Mouse (Mus musculus) stomach, postnatal 0 days (tissue): ENCODE measurements around the gene Olfr1013. TPM values are rescaled to one million over a fixed set of nuclear protein-coding genes. Genes with fewer than 3 reads are reported as not detected.

Experiments
- ATAC-seq: fragments of 200-750 bp; cut with Nextera tagmentation; 2 replicates; pipeline ENCODE4 v1.8.0; 2017; ENCODE audit not compliant: low FRiP score, low TSS enrichment
- DNase-seq: peaks from one replicate; pipeline ENCODE4 v3.0.0-alpha.2; 2016; ENCODE audit warnings: low spot score
- H3K27ac ChIP-seq: fragments of 300-500 bp; sonication (generic); replicated peaks from 2 replicates; pipeline ENCODE4 v1.5.1; 2014; ENCODE audit warnings: mild to moderate bottlenecking, control low read depth
- H3K27me3 ChIP-seq: fragments of 300-500 bp; sonication (generic); 2 replicates; pipeline ENCODE4 v1.6.1; 2014; ENCODE audit warnings: low read length; ENCODE audit not compliant: control insufficient read depth, insufficient read depth
- H3K36me3 ChIP-seq: fragments of 300-500 bp; sonication (generic); 2 replicates; pipeline ENCODE4 v1.6.1; 2014; ENCODE audit warnings: low read length, mixed read lengths; ENCODE audit not compliant: control insufficient read depth, insufficient read depth
- H3K4me1 ChIP-seq: fragments of 300-500 bp; sonication (generic); replicated peaks from 2 replicates; pipeline ENCODE4 v1.6.1; 2014; ENCODE audit warnings: antibody characterized with exemption; ENCODE audit not compliant: control insufficient read depth, insufficient read depth
- H3K4me2 ChIP-seq: fragments of 300-500 bp; sonication (generic); replicated peaks from 2 replicates; pipeline ENCODE4 v1.6.1; 2014; ENCODE audit warnings: low read depth, mild to moderate bottlenecking, control low read depth, moderate library complexity
- H3K4me3 ChIP-seq: fragments of 300-500 bp; sonication (generic); 2 replicates; pipeline ENCODE4 v1.5.1; 2014; ENCODE audit warnings: low read depth, low read length, control low read depth
- H3K9ac ChIP-seq: fragments of 300-500 bp; sonication (generic); 2 replicates; pipeline ENCODE4 v1.6.1; 2014; ENCODE audit warnings: mild to moderate bottlenecking, low read length, control low read depth, mixed read lengths
- H3K9me3 ChIP-seq: fragments of 300-500 bp; sonication (generic); 2 replicates; pipeline ENCODE4 v1.6.1; 2016; ENCODE audit warnings: low read length; ENCODE audit not compliant: control insufficient read depth
- CTCF ChIP-seq: IDR thresholded peaks from 2 replicates; pipeline ENCODE4 v1.5.1; 2016; ENCODE audit warnings: antibody characterized with exemption, low read depth, mild to moderate bottlenecking, moderate library complexity
- EP300 ChIP-seq: optimal IDR thresholded peaks from 2 replicates; pipeline ENCODE3; 2016; ENCODE audit warnings: antibody characterized with exemption
- WGBS: fragments of 180-500 bp; shearing (Covaris S2); extraction: QIAGEN DNeasy Blood & Tissue Kit; methylation state at CpG from one replicate; pipeline ENCODE4 v1.1.7; 2014; 5-methylcytosine and 5-hydroxymethylcytosine counted together
- polyA plus RNA-seq: library from polyadenylated mRNA; unstranded; fragments of >200 nt; fragmentation: Nextera tagmentation; extraction: Ambion mirVana; gene quantifications from 2 replicates; pipeline ENCODE4 v1.2.1, GENCODE M21; 2015

The Olfr1013 gene
- polyA plus RNA-seq: not detected in 2 replicates

- no peak within 1 kb of the TSS for H3K4me3 ChIP-seq
- no peak for ATAC-seq
- no peak for DNase-seq
- no peak within 1 kb of the TSS for H3K27ac ChIP-seq
- no peaks in the 10 kb centered on the region for H3K9me3 ChIP-seq
- H3K27me3 ChIP-seq: no peaks in the 10 kb centered on the region
- H3K36me3 ChIP-seq: no peaks in the 10 kb centered on the region
- H3K9ac ChIP-seq: no peak within 1 kb of the TSS
- TF ChIP-seq EP300 (no peak), CTCF (no peak)
- no peak within 1 kb of the TSS for H3K4me2 ChIP-seq
- H3K4me1 ChIP-seq: no peaks in the 10 kb centered on the region
Observed at GRCm38 (mm10) chr2:85766798-85767197, at the start of gene Olfr1013. Olfr1013 (plus strand) TSS chr2:85767098.

GRCm38 (mm10) chr2:85725793-85726192, 41.1 kb upstream of the Olfr1013 start:
- Histone ChIP-seq H3K4me3 (no peak overlapping the region), H3K27me3 (no peaks in the 10 kb centered on the region), H3K4me2 (no peak overlapping the region), H3K4me1 (no peaks in the 10 kb centered on the region), H3K36me3 (no peaks in the 10 kb centered on the region), H3K9ac (no peak overlapping the region), H3K27ac (no peak overlapping the region), H3K9me3 (no peaks in the 10 kb centered on the region)
- DNase-seq (no peak), ATAC-seq (no peak)
- WGBS: 9% methylated on average over 3 of the region's 3 CpGs
- TF ChIP-seq EP300 (no peak), CTCF (peak; percentile 85)

GRCm38 (mm10) chr2:85753822-85754221, 13.1 kb upstream of the Olfr1013 start:
- 82% methylated on average over 4 of the region's 4 CpGs for WGBS
- DNase-seq (no peak), ATAC-seq (no peak)
- H3K36me3 ChIP-seq: no peaks in the 10 kb centered on the region
- no peak overlapping the region for H3K4me2 ChIP-seq
- TF ChIP-seq CTCF (no peak), EP300 (no peak)
- H3K27me3 ChIP-seq: no peaks in the 10 kb centered on the region
- H3K27ac ChIP-seq: no peak overlapping the region
- no peak overlapping the region for H3K4me3 ChIP-seq
- no peaks in the 10 kb centered on the region for H3K4me1 ChIP-seq
- H3K9ac ChIP-seq: no peak overlapping the region
- H3K9me3 ChIP-seq: no peaks in the 10 kb centered on the region

- TF ChIP-seq EP300 (no peak), CTCF (no peak)
- WGBS: 45% methylated on average over 1 of the region's 1 CpGs
- no peak within 1 kb of the TSS for H3K27ac ChIP-seq
- H3K9me3 ChIP-seq: no peaks in the 10 kb centered on the region
- no peaks in the 10 kb centered on the region for H3K27me3 ChIP-seq
- no peak within 1 kb of the TSS for H3K9ac ChIP-seq
- no peak within 1 kb of the TSS for H3K4me2 ChIP-seq
- H3K4me1 ChIP-seq: no peaks in the 10 kb centered on the region
- H3K4me3 ChIP-seq: no peak within 1 kb of the TSS
- ATAC-seq (no peak), DNase-seq (no peak)
- no peaks in the 10 kb centered on the region for H3K36me3 ChIP-seq
Observed at GRCm38 (mm10) chr2:85762666-85763065, 4.2 kb upstream of the Olfr1013 start, which contains the start of gene Olfr1012. Olfr1012 (minus strand) TSS chr2:85762766.

- ATAC-seq: no peak
Observed at GRCm38 (mm10) chr2:85772413-85772812, 5.5 kb downstream of the Olfr1013 start, which contains the start of gene Olfr1014. Olfr1014 (plus strand) TSS chr2:85772713.

GRCm38 (mm10) chr2:85781717-85782116, 14.8 kb downstream of the Olfr1013 start, which contains the start of gene Olfr1015:
Olfr1015 (plus strand) TSS chr2:85782017.
- no peaks in the 10 kb centered on the region for H3K4me1 ChIP-seq
- H3K36me3 ChIP-seq: no peaks in the 10 kb centered on the region
- no peaks in the 10 kb centered on the region for H3K9me3 ChIP-seq
- no peak within 1 kb of the TSS for H3K4me2 ChIP-seq
- H3K9ac ChIP-seq: no peak within 1 kb of the TSS
- TF ChIP-seq EP300: no peak
- no peak for TF ChIP-seq CTCF
- DNase-seq (no peak), ATAC-seq (no peak)
- H3K27me3 ChIP-seq: no peaks in the 10 kb centered on the region
- H3K4me3 ChIP-seq: no peak within 1 kb of the TSS
- no peak within 1 kb of the TSS for H3K27ac ChIP-seq

More at GRCm38 (mm10) chr2:85772413-85772812, 5.5 kb downstream of the Olfr1013 start, which contains the start of gene Olfr1014:
- H3K9me3 ChIP-seq: no peaks in the 10 kb centered on the region
- no peaks in the 10 kb centered on the region for H3K27me3 ChIP-seq
- no peak within 1 kb of the TSS for H3K4me2 ChIP-seq
- no peak within 1 kb of the TSS for H3K9ac ChIP-seq
- no peak within 1 kb of the TSS for H3K27ac ChIP-seq
- H3K36me3 ChIP-seq: no peaks in the 10 kb centered on the region
- H3K4me1 ChIP-seq: no peaks in the 10 kb centered on the region
- TF ChIP-seq CTCF (no peak), EP300 (no peak)
- no peak within 1 kb of the TSS for H3K4me3 ChIP-seq
- no peak for DNase-seq
